Mouse (Mus musculus) layer of hippocampus, postnatal 25 days (tissue): ENCODE data around the gene Col24a1. TPM values are rescaled to one million over a fixed set of nuclear protein-coding genes. Genes with fewer than 3 reads are reported as not detected.

Experiments
- DNase-seq, 2 experiments: peaks; one replicate each; pipeline ENCODE4 v3.0.0; 2022; ENCODE audit warnings: mixed read lengths in 2 of 2, low spot score in 1 of 2; ENCODE audit errors: extremely low spot score in 1 of 2
- total RNA-seq, 2 experiments: library from RNA; stranded (reverse); gene quantifications; 2 replicates each; pipeline ENCODE4 v1.2.3; 2021

Gene Col24a1
- total RNA-seq, 2 experiments from 2014 or later, result 0.15 to 0.31 TPM

DNA sequence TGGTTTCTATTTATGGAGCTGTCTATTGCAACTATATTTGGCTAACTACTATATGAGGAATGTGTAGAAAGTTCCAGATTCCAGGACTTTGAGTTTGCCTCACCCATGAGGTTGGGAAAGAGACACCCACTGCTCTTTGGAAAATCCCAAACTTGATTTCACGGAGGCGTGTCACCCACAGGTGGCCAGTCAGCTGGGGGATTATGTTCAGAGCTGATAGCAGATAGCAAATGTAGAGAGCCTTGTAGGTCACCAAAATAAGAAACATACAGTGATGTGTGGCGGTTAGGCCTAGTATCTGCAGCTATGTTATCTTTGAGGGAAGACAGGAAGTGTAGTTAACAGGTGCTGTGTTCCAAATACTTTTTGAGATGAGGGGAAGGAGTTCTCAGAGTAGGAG, 56.4 kb downstream of the Col24a1 start:
- DNase-seq, result no peak

DNA sequence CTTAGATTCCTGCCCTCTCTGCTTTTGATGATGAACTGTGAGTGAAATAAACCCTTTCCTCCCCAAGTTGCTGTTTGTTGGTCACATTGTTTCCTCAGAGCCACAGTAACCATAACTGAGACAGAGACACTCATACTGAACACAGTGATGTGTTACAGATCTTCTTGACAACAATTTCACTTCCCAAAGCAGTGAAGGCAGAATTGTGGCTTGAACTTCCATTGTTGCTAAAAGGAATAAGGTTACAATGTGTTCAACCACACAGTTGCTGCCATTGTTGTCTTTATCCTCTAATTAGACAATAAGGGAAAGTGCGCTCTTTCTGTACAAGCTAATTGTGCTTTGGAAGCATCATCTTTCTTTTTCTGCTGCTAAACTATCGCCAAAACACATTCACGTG, 61.7 kb downstream of the Col24a1 start:
- DNase-seq, result no peak

DNA sequence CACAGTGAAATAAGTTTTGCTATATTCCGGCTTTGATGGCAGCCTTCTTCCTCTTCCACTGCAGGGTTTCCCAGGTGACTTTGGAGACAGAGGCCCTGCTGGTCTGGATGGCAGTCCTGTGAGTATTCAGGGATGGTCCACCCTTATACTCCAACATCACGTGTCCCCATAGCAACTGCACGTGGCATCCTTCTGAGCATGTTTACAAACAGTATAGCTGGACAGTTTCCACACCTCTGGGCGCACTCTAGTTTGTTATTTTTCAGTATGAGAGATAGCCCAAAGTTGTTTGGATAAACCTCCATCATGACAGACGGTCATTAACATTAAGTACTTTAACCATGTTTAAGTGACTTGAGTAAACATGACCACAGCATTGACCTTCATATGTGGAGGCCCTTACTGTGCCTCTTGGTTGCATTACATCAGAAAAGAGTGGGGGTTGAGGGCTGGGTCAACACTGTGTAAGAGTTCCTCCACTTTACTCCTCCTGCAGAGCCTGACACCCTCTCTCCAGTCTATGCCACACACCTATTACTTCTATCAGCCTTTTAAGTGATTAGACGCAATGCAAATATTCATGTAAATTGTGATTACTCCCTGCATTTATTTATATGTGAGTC, 64.7 kb downstream of the Col24a1 start:
- DNase-seq, result no peak

DNA sequence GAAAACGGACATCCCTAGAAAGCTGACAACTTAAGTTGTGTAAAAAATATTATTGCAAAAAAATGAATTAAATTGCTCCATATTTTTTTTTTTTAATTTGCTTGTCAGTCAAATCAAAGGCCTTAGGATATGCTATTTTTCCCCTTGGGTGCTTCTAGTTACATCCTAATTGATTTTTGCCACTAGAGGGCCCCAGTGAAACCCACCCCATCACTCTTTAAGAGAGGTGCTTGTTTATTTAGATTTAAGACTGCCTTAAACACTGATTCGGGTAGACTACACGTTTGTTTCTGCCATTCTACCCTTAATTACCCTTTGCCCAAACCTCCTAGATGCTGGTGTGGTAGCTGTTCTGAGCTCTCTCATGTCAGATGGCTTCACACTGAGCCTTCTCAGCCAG, 73.0 kb downstream of the Col24a1 start:
- no peak for DNase-seq

DNA sequence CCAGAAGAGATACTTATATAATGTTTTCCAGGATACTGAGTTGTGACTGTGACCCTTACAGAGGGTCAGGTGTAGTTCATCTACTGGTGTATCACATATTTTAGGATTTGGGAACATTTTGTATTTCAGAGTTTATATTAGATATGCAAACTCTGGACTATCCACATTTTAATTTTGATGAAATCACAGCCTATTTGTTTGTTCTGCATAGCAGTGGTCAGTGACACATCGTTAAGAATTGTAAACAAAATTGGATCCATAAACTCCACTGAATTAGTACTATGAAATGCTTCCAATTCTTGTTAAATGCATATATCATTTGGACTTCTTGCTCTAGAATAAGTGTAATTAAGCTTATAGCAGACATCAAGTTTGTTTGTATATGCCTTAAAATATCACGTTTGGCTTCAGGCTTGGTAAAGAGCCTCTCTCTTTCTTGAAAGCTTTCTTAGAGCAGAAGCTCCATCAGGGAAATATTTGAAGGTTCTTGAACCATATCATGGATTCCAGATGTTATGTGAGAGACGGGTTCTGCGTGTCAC, 75.0 kb downstream of the Col24a1 start:
- no peak for DNase-seq

DNA sequence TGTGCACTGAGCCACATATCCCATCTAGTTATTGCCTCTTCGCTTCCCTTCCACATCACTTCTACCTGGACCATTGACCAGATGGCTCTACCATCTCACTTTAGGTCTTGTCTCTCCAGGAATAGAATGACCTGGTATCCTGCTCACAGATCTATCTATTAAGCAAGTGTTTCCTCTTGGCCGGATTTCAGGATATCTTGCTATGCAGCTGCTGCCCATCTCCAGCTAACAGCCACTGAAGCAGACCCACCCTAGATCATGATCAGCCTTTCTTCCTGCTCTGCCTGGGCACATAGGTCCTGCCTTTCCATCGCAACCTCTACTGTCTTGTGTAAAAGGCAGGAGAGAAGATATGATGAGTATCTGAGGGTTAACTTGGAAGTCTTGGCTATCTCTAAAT, 84.0 kb downstream of the Col24a1 start:
- DNase-seq, result no peak

DNA sequence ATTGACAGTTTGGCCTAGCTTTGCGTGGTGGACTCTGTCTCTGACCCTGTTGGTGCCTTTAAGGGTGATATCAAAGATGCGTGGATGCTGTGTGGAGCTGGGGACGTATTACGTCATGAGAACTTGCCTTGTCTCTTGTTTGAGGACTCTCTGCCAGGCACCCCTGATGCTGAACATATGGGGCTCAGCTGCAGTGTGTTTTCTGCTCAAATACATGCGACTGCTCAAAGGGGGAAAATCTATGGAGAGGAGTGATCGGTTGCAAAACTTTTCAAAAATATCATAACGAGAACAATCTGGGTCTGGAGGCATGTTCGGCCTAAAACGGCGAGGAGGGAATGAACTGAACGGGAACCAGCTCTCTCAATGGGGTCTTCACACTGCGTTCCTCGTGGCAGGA, 90.8 kb downstream of the Col24a1 start:
- DNase-seq, result no peak

DNA sequence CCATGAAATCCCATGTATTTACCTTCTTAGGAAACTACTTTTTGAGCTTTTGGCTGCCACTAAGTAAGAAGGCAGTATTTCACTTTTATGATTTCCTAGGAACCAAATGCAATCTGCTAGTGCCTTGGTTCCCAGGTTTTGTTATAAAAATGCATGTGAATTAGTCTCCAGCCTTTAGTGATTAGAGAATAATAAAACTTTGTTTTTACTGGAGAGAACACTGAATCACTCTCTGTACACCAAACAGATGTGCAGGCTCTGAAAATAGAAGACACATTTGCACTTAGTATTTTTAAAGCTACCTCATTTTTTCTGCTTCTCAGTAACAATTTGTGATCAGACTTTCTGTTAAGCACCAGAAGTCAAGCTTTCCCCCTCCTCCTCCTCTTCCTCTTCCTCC, 94.2 kb downstream of the Col24a1 start:
- no peak for DNase-seq

DNA sequence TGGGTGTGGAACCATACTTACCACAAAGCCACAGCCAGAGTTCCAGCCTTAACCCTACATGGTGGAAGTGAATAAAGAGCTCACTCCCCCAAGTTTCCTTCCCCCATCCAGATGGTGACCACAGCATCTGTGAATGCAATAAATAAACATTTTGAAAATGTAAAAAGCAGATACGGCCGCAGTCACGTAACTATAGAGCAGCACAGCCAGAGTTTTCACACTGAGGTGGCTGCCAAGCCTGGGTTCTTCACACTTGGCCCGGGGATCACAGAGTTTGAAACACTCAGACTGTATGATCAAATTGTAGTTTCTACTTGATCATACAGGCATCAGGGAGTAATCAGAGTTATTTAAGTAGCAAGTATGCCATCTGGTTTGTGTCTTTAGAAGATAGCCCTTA, 98.4 kb downstream of the Col24a1 start:
- no peak for DNase-seq

DNA sequence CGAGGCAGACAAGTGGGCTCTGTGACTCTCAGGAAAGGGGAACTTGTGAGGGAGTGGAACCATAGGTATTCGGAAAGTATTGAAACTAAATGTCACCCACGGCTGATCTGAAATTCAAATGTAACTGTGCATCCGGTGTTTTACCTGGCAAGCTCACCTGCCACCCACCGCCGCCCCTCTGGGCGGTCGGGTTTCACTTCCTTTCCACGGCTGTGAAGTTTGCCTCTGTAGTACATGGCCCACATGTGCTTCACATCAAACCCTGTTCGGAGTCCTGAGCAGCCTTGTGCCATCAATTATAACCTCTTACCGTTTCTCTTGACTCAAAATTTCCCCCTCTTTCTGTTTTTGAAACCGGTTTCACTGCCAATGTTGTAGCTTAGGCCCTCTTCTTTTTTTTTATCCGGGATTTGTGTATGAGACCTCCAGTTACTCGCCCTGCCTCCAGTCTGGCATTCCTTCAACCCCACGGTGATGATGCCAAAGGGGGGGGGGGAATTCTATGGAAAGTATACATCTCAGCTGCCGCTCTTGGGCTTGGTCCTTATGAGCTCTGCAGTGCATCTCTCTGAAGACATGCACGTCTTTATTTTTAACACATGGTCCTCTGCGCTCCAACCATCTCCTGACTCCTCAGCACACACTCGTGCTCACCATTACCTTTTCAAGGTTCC, 99.9 kb downstream of the Col24a1 start:
- DNase-seq, result no peak

DNA sequence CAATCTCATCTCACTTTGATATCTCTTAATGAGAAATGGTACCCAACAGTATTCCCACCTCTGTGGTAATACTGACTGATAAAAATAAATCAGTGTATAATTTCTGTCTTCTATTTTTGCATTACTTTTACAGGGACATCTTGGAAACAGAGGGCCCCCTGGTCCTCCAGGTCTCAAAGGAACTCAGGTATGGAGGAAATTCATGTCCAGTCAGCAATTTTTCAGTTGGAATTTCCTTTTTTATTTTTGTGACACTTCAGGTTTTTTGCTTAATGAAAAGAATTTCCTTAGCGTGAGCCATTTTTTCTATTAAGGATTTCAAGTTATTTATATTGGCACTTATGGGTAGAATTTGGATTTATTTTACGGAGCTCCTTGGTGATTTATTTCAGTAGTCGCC, 106.9 kb downstream of the Col24a1 start:
- no peak for DNase-seq

DNA sequence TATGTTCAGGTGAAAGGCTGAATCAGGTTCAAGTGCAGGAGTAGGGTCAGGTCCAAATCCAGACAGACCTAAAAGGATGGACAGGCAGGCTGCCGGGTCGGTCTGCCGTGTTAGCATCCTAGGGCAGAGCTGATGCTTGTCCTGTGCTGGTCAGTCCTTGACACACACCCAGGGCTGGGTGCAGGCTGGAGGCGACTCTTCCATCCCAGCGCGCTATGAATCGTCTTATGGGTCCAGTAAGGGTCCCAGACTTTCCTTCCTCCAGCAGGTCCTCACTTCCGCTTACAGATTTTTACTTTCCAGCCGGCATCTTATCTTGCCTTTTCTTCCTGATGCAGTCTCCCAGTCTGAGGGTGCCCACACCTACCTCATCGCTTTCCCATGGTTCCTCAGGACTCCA, 110.0 kb downstream of the Col24a1 start:
- DNase-seq, result no peak

DNA sequence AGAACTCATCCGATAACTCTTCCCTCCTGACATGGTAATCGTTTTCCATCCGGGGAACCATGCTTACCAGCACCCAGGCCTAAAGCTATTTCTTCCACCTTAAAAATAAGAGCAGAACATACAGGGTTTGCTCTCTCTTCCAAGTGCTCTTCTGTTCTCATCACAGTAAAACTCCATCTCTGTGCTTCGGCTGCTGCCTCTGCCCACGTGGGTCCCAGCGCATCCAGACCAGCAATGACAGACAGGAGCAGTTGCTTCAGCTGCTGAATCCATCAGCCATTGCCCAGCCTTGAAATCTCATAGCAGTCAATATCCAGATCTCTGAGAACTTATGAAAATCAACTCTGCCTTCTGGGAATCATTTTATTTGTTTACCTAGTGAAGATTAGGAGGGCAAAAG, 110.7 kb downstream of the Col24a1 start:
- no peak for DNase-seq

DNA sequence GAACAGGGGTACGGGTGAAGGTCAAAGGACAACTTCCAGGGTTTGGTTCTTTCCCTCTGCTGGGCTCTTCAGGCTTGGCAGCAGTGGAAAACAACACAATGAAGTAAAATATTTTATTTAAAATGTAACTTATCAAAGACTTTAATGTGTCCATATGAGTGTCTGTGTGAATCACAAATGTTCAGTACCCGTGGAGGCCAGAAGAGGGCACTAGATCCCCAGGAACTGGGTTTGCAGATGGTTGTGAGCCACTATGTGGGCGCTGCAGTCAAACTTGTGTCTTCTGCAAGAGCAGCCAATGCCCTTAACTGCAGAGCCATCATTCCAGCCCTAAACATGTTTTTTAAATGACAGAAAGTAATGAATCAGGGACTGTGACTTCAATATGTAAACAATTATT, 115.8 kb downstream of the Col24a1 start:
- DNase-seq, result peak in 1 of 2 experiments; percentile 11

DNA sequence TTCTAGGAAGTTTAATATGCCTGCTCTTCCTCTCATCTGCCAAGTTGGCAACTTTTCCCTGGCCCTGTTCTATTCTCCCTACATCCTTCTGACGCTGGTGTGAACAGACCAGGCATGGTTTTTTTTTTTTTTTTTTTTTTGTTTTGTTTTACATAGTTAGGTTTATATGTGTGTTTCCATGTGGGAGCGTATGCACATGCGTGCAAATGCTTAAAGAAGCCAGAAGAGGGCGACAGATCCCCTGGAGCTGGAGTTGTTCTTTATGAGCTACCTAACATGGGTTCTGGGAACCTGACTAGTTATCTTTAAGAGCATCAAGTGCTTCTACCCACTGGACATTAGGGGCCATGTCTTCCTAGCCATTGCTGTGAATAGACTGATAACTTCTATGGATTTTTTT, 119.9 kb downstream of the Col24a1 start:
- no peak for DNase-seq

DNA sequence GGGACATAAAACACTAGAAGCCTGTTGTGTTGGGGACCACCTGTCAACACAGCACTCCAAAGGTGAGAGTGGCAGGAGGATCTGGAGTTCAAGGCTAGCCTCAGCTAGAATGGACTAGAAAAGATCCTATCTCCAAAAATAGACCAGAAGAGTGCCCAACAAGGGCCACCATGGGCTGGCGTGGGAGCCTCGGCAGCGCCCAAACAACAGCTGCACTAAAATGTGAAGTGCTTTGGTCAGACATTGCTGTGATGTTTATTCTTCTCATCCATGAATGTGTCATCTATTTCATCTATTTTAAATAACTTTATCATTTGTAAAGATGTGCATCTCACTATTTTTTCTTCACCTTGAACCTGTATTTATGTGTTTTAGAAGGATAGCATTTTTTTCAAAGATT, 122.1 kb downstream of the Col24a1 start:
- no peak for DNase-seq

DNA sequence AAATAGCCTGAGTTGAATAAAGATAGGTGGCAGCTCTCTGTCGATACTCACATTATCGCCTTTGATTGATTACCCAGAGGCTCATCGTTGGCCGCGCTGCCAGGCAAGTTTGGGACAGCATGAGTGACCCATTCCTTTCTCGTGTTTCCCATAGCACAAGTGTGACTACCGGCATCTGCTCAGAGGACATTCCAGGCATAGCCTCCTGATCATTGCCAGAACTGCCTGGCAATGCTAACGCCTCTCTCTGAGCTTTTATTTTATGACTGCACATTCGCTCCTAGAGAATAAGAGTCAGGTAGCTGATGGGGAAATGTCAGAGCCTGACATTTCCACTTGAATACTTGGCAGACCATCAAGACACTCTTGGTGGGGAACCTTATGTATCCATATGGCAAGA, 125.5 kb downstream of the Col24a1 start:
- DNase-seq, result no peak

DNA sequence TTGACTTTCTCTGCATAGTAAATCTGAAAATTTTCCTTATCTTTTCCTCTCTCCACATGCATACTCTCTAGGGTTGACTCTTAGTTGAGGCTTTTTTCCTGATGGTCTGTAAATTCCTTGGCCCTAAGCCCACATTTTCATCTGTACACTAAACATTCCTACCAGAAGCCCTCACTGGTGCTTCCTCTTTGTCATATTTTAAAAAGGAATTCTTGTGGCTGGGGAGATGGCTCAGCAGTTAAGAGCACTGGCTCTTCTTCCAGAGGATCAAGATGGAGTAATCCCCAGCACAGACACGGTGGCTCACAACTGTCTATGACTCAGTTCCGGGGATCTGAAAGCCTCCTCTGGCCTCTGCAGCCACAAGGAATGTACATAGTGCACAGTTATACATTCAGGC, 128.1 kb downstream of the Col24a1 start:
- no peak for DNase-seq

DNA sequence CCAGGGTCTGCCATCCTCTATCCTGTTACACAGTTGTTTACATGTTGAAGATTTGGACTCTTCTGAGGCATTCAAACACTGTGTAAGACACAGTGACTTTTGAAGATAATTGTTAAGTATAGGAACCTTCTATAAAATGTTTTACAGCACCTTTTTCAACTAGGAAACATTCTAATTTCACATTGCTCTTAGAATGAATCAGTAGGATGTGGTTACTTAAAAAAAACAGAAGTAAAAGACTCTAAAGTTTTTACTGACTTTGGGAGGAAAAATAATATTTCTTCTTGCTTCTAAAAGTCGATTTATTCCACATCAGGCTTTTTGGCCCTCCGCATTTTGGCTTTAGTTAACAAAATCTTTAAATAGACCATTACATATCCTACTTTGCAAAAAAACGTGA, 129.8 kb downstream of the Col24a1 start:
- DNase-seq, result no peak

DNA sequence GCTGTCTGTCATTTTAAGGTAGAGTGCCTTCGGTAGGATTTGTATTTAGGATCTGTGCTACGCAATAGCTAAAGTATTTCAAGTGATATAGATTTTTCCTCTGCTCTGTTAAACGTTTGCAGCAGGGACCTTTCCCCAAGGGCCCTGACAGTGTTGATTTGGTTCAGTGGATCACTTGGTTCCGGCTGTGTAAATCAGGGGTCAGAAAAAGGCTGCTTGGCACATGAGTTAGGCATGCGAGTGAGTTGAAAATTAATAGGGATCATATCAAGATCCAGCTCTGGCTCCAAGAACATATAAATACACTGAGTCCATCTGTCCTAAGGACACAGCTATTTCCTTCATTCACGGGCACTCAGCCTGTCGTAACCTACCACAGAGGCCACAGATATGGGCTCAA, 146.1 kb downstream of the Col24a1 start:
- DNase-seq, result no peak

DNA sequence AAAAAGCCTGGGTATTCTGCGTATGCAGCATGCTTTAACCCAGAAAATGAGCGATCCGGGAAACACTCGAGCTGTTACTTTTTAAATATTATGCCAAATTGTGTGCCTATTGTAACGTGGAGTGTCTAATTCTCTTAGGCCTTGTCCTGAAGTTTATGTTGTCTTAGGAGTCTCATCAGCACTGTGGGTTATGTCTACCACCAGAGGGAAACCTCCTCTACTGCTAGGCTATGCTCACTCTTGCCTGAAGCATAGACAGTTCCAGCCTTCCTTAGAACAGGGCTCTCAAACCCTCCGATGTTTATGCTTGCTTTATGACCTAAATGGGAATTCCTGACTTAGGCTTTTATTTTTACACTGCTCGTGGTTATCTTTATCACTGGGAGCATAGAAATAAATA, 146.8 kb downstream of the Col24a1 start:
- DNase-seq, result no peak

DNA sequence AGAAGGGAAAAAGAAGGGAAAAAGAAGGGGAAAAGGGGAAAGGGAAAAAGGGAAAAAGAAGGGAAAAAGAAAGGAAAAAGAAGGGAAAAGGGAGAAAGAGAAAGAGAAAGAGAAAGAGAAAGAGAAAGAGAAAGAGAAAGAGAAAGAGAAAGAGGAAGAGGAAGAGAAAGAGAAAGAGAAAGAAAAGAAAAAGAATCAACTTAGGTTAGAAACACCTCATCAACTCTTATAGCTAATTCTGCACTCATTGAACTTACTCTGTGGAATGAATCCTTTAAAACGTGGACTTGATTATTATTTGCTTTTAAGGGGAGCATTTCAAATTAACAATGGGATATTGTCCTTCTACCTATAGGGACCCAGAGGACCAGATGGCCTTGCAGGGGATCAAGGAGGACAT, 148.7 kb downstream of the Col24a1 start:
- DNase-seq, result no peak
